Mouse (Mus musculus) stomach, embryonic 14.5 days (tissue): ENCODE results near the gene Cdh6. TPM values are rescaled to one million over a fixed set of nuclear protein-coding genes. Genes with fewer than 3 reads are reported as not detected.

Source experiments
- ATAC-seq: fragments of 200-750 bp; cut with Nextera tagmentation; 2 replicates; pipeline ENCODE4 v1.8.0; 2017; ENCODE audit warnings: low read depth, moderate TSS enrichment; ENCODE audit not compliant: insufficient number of reproducible peaks, insufficient read depth, low FRiP score
- H3K27ac ChIP-seq: fragments of 300-500 bp; sonication (generic); 2 replicates; pipeline ENCODE4 v1.5.1; 2014; ENCODE audit warnings: mild to moderate bottlenecking, low read length, moderate library complexity, mixed read lengths
- H3K27me3 ChIP-seq: fragments of 300-500 bp; sonication (generic); 2 replicates; pipeline ENCODE4 v1.6.1; 2014; ENCODE audit warnings: low read length, control low read depth, mixed read lengths; ENCODE audit not compliant: control insufficient read depth, insufficient read depth
- H3K36me3 ChIP-seq: fragments of 300-500 bp; sonication (generic); 2 replicates; pipeline ENCODE4 v1.6.1; 2014; ENCODE audit warnings: mild to moderate bottlenecking, control low read depth, low read length, moderate library complexity, mixed read lengths; ENCODE audit not compliant: control insufficient read depth, insufficient read depth
- H3K4me1 ChIP-seq: fragments of 300-500 bp; sonication (generic); 2 replicates; pipeline ENCODE4 v1.6.1; 2014; ENCODE audit warnings: low read length, control low read depth, mixed read lengths; ENCODE audit not compliant: control insufficient read depth, insufficient read depth
- H3K4me2 ChIP-seq: fragments of 300-500 bp; sonication (generic); replicated peaks from 2 replicates; pipeline ENCODE4 v1.6.1; 2014; ENCODE audit warnings: low read depth, low read length, control low read depth
- H3K4me3 ChIP-seq: fragments of 300-500 bp; sonication (generic); 2 replicates; pipeline ENCODE4 v1.5.1; 2014; ENCODE audit warnings: low read depth, low read length, control low read depth
- H3K9ac ChIP-seq: fragments of 300-500 bp; sonication (generic); replicated peaks from 2 replicates; pipeline ENCODE4 v1.6.1; 2014; ENCODE audit warnings: low read depth, mild to moderate bottlenecking, control low read depth, low read length, moderate library complexity, mixed read lengths
- H3K9me3 ChIP-seq: fragments of 300-500 bp; sonication (generic); 2 replicates; pipeline ENCODE4 v1.6.1; 2016; ENCODE audit warnings: low read depth, low read length, control low read depth; ENCODE audit not compliant: control insufficient read depth
- WGBS: fragments of 180-500 bp; shearing (Covaris S2); extraction: QIAGEN DNeasy Blood & Tissue Kit; methylation state at CpG from one replicate; pipeline ENCODE4 v1.1.7; 2014; 5-methylcytosine and 5-hydroxymethylcytosine counted together
- polyA plus RNA-seq: library from polyadenylated mRNA; unstranded; fragments of >200 nt; fragmentation: Nextera tagmentation; extraction: Ambion mirVana; gene quantifications from 2 replicates; pipeline ENCODE4 v1.2.1, GENCODE M21; 2014

Gene Cdh6
- polyA plus RNA-seq, 1 experiment from 2014 or later, result 5.7 TPM

GRCm38 (mm10) chr15:13196237-13196636 is 22.8 kb upstream of the Cdh6 start:
- no peak for ATAC-seq
- Histone ChIP-seq H3K9ac (no peak overlapping the region), H3K36me3 (no peaks in the 10 kb centered on the region)

GRCm38 (mm10) chr15:13194048-13194447 is 20.6 kb upstream of the Cdh6 start:
- ATAC-seq, result no peak
- Histone ChIP-seq H3K4me1 (no peaks in the 10 kb centered on the region), H3K27me3 (no peaks in the 10 kb centered on the region), H3K27ac (no peak overlapping the region), H3K4me3 (no peak overlapping the region), H3K4me2 (no peak overlapping the region), H3K36me3 (no peaks in the 10 kb centered on the region), H3K9ac (no peak overlapping the region), H3K9me3 (no peaks in the 10 kb centered on the region)

More at GRCm38 (mm10) chr15:13196237-13196636, 22.8 kb upstream of the Cdh6 start:
- Histone ChIP-seq H3K4me2 (no peak overlapping the region), H3K9me3 (no peaks in the 10 kb centered on the region), H3K4me1 (no peaks in the 10 kb centered on the region), H3K4me3 (no peak overlapping the region), H3K27ac (no peak overlapping the region), H3K27me3 (no peaks in the 10 kb centered on the region)
- 38% methylated on average over 1 of the region's 1 CpGs for WGBS

- no peak overlapping the region for H3K9ac ChIP-seq
- H3K9me3 ChIP-seq, result no peaks in the 10 kb centered on the region
- no peaks in the 10 kb centered on the region for H3K4me1 ChIP-seq
- H3K27ac ChIP-seq, result no peak overlapping the region
- ATAC-seq, result no peak
- H3K27me3 ChIP-seq, result no peaks in the 10 kb centered on the region
- 36% methylated on average over 11 of the region's 11 CpGs for WGBS
- H3K36me3 ChIP-seq, result no peaks in the 10 kb centered on the region
- no peak overlapping the region for H3K4me2 ChIP-seq
- no peak overlapping the region for H3K4me3 ChIP-seq
Measured at GRCm38 (mm10) chr15:13193076-13193475, 19.6 kb upstream of the Cdh6 start.

- no peaks in the 10 kb centered on the region for H3K36me3 ChIP-seq
- H3K4me3 ChIP-seq, result no peak overlapping the region
- H3K27ac ChIP-seq, result no peak overlapping the region
- ATAC-seq, result no peak
- 70% methylated on average over 5 of the region's 5 CpGs for WGBS
- H3K9me3 ChIP-seq, result no peaks in the 10 kb centered on the region
- H3K27me3 ChIP-seq, result no peaks in the 10 kb centered on the region
- no peaks in the 10 kb centered on the region for H3K4me1 ChIP-seq
- no peak overlapping the region for H3K4me2 ChIP-seq
- H3K9ac ChIP-seq, result no peak overlapping the region
Measured at GRCm38 (mm10) chr15:13183661-13184060, 10.2 kb upstream of the Cdh6 start.

- no peak for ATAC-seq
- Histone ChIP-seq H3K9me3 (no peaks in the 10 kb centered on the region), H3K9ac (no peak overlapping the region), H3K4me2 (no peak overlapping the region), H3K4me1 (no peaks in the 10 kb centered on the region), H3K27ac (no peak overlapping the region), H3K4me3 (no peak overlapping the region), H3K36me3 (no peaks in the 10 kb centered on the region), H3K27me3 (no peaks in the 10 kb centered on the region)
- WGBS, result 87% methylated on average over 8 of the region's 8 CpGs
Measured at GRCm38 (mm10) chr15:13181430-13181829, 8.0 kb upstream of the Cdh6 start.

GRCm38 (mm10) chr15:13181014-13181413 is 7.5 kb upstream of the Cdh6 start:
- no peak overlapping the region for H3K4me3 ChIP-seq
- no peak overlapping the region for H3K27ac ChIP-seq
- no peak overlapping the region for H3K9ac ChIP-seq
- no peak overlapping the region for H3K4me2 ChIP-seq
- no peaks in the 10 kb centered on the region for H3K27me3 ChIP-seq
- 39% methylated on average over 4 of the region's 4 CpGs for WGBS
- no peaks in the 10 kb centered on the region for H3K9me3 ChIP-seq
- ATAC-seq, result no peak
- H3K4me1 ChIP-seq, result no peaks in the 10 kb centered on the region
- no peaks in the 10 kb centered on the region for H3K36me3 ChIP-seq

- Histone ChIP-seq H3K4me1 (no peaks in the 10 kb centered on the region; the same call in 1 of the 2 replicates), H3K27me3 (no peaks in the 10 kb centered on the region; the same call in 1 of the 2 replicates), H3K9me3 (no peaks in the 10 kb centered on the region), H3K36me3 (no peaks in the 10 kb centered on the region), H3K4me2 (no peak overlapping the region), H3K27ac (no peak overlapping the region), H3K9ac (no peak overlapping the region), H3K4me3 (no peak overlapping the region)
- no peak for ATAC-seq
- 22% methylated on average over 9 of the region's 9 CpGs for WGBS
Measured at GRCm38 (mm10) chr15:13175978-13176377, 2.5 kb upstream of the Cdh6 start.

GRCm38 (mm10) chr15:13174618-13174980 is 1.1 kb upstream of the Cdh6 start:
- 12% methylated on average over 6 of the region's 6 CpGs for WGBS
- H3K4me2 ChIP-seq, result no peak overlapping the region
- H3K4me1 ChIP-seq, result no peaks in the 10 kb centered on the region; the same call in 1 of the 2 replicates
- ATAC-seq, result no peak
- no peak overlapping the region for H3K9ac ChIP-seq
- H3K9me3 ChIP-seq, result no peaks in the 10 kb centered on the region
- H3K27me3 ChIP-seq, result no peaks in the 10 kb centered on the region; the same call in 1 of the 2 replicates
- H3K27ac ChIP-seq, result no peak overlapping the region
- H3K4me3 ChIP-seq, result no peak overlapping the region
- no peaks in the 10 kb centered on the region for H3K36me3 ChIP-seq
